Mouse (Mus musculus): Measurements from ENCODE around the gene Zmiz1.

Zmiz1 gene

GRCm38 (mm10) chr14:25511564-25511963, 52.6 kb downstream of the Zmiz1 start:
- DNase-seq (ENCODE audit: low spot score in 2 of 2): no peak

- no peak for DNase-seq (ENCODE audit: low spot score in 2 of 2)
Measured at GRCm38 (mm10) chr14:25511967-25512366, 53.0 kb downstream of the Zmiz1 start.

- no peak for DNase-seq (ENCODE audit: low spot score in 2 of 2)
Measured at GRCm38 (mm10) chr14:25512803-25513202, 53.8 kb downstream of the Zmiz1 start.

GRCm38 (mm10) chr14:25513496-25513895, 54.5 kb downstream of the Zmiz1 start:
- no peak for DNase-seq (ENCODE audit: low spot score in 2 of 2)

- DNase-seq (ENCODE audit: low spot score in 2 of 2): no peak
Measured at GRCm38 (mm10) chr14:25514943-25515512, 56.0 kb downstream of the Zmiz1 start.

- DNase-seq (ENCODE audit: low spot score in 2 of 2): peak in 1 of 2 experiments; percentile 23
Measured at GRCm38 (mm10) chr14:25515924-25516323, 56.9 kb downstream of the Zmiz1 start.

GRCm38 (mm10) chr14:25516640-25517591, 57.9 kb downstream of the Zmiz1 start:
- DNase-seq (ENCODE audit: low spot score in 2 of 2): no peak

GRCm38 (mm10) chr14:25518645-25519044, 59.7 kb downstream of the Zmiz1 start:
- no peak for DNase-seq (ENCODE audit: low spot score in 2 of 2)

- peak; percentile 36 to 38 for DNase-seq (ENCODE audit: low spot score in 2 of 2)
Measured at GRCm38 (mm10) chr14:25519656-25520055, 60.7 kb downstream of the Zmiz1 start.

- no peak for DNase-seq (ENCODE audit: low spot score in 2 of 2)
Measured at GRCm38 (mm10) chr14:25520589-25520988, 61.6 kb downstream of the Zmiz1 start.

GRCm38 (mm10) chr14:25520991-25521390, 62.0 kb downstream of the Zmiz1 start:
- DNase-seq (ENCODE audit: low spot score in 2 of 2): no peak

- no peak for DNase-seq (ENCODE audit: low spot score in 2 of 2)
Measured at GRCm38 (mm10) chr14:25521500-25521899, 62.5 kb downstream of the Zmiz1 start.

GRCm38 (mm10) chr14:25522415-25522814, 63.4 kb downstream of the Zmiz1 start:
- no peak for DNase-seq (ENCODE audit: low spot score in 2 of 2)

GRCm38 (mm10) chr14:25523230-25524110, 64.5 kb downstream of the Zmiz1 start:
- no peak for DNase-seq (ENCODE audit: low spot score in 2 of 2)

GRCm38 (mm10) chr14:25524111-25524495, 65.1 kb downstream of the Zmiz1 start:
- no peak for DNase-seq (ENCODE audit: low spot score in 2 of 2)

- DNase-seq (ENCODE audit: low spot score in 2 of 2): no peak
Measured at GRCm38 (mm10) chr14:25524884-25525283, 65.9 kb downstream of the Zmiz1 start.

- no peak for DNase-seq (ENCODE audit: low spot score in 2 of 2)
Measured at GRCm38 (mm10) chr14:25525729-25526128, 66.7 kb downstream of the Zmiz1 start.

GRCm38 (mm10) chr14:25526872-25527271, 67.9 kb downstream of the Zmiz1 start:
- no peak for DNase-seq (ENCODE audit: low spot score in 2 of 2)

GRCm38 (mm10) chr14:25527321-25527720, 68.3 kb downstream of the Zmiz1 start:
- DNase-seq (ENCODE audit: low spot score in 2 of 2): peak; percentile 68 to 70

- no peak for DNase-seq (ENCODE audit: low spot score in 2 of 2)
Measured at GRCm38 (mm10) chr14:25530342-25530741, 71.4 kb downstream of the Zmiz1 start.

GRCm38 (mm10) chr14:25530815-25531214, 71.8 kb downstream of the Zmiz1 start:
- no peak for DNase-seq (ENCODE audit: low spot score in 2 of 2)

- no peak for DNase-seq (ENCODE audit: low spot score in 2 of 2)
Measured at GRCm38 (mm10) chr14:25533010-25533409, 74.0 kb downstream of the Zmiz1 start.

Measured in frontal cortex, postnatal 36 days (tissue).